17 mouse cellular contexts compared by ENCODE assay signal in genomic region chr9:80163126-80163723, GRCm38 (mm10). TPM values are rescaled to one million over a fixed set of nuclear protein-coding genes. Genes with fewer than 3 reads are reported as not detected.
DNase-seq lines count a peak whose midpoint lies in the region; ATAC-seq and TF ChIP-seq lines count a peak whose summit lies in the region.
"Had no signal": no experiment of that assay in that cellular context is flagged by ENCODE, and none has a peak within 500 bp of the region (broad histone marks: within the 10 kb centered on the region; RNA-seq: fewer than 3 reads in every experiment).

No protein-coding gene starts in this region.

- 0 out of 4 replicates have a peak, but pooled peaks of 1 of the 2 experiments have one; percentile 17 for TF ChIP-seq EP300 in MEL (IDR thresholded peaks at IDR 0.05; ENCODE audit: low read depth in 1 of 2, low read length in 2 of 2)

- TF ChIP-seq POLR2A in MEL (IDR thresholded peaks at IDR 0.05; ENCODE audit: control insufficient read depth in 1 of 2, insufficient read depth in 1 of 2, low read depth in 1 of 2, low read length in 2 of 2, poor library complexity in 1 of 2): no peak

- peaks cover 4% of the 10 kb centered on the region; the same call in 1 of the 2 replicates for H3K4me1 ChIP-seq in liver, embryonic 11.5 days (replicated peaks; ENCODE audit: control insufficient read depth, insufficient read depth, low read length)
- H3K4me1 ChIP-seq in MEL (ENCODE audit: control insufficient read depth in 1 of 2, insufficient read depth in 2 of 2, low read length in 2 of 2): peaks cover 2 to 5% of the 10 kb centered on the region in 2 experiments; a peak in 3 of 4 replicates

- no peak for TF ChIP-seq RAD21 in MEL (IDR thresholded peaks at IDR 0.05; ENCODE audit: low read depth, low read length)

- ATAC-seq in liver, embryonic 11.5 days (replicated peaks; ENCODE audit: low FRiP score): no peak
- ATAC-seq in megakaryocyte, adult 5-6 weeks (ENCODE audit: poor library complexity, severe bottlenecking): peak; percentile 46
- ATAC-seq in frontal cortex, adult (ENCODE audit: low TSS enrichment): no peak

- no peaks in the 10 kb centered on the region for H3K9me3 ChIP-seq in liver, embryonic 11.5 days (ENCODE audit: control insufficient read depth, low read length)
- H3K9me3 ChIP-seq in MEL (replicated peaks; ENCODE audit: insufficient read depth, low read length): no peaks in the 10 kb centered on the region
- H3K9me3 ChIP-seq: embryonic facial prominence, embryonic 12.5 days; forebrain, embryonic 15.5 days; hindbrain, embryonic 10.5 days; intestine, embryonic 15.5 days had no signal

- H3K4me3 ChIP-seq in liver, embryonic 11.5 days (ENCODE audit: low read depth, low read length): no peak overlapping the region
- H3K4me3 ChIP-seq in MEL (ENCODE audit: control insufficient read depth in 1 of 2, insufficient read depth in 1 of 2, low read depth in 2 of 2, low read length in 2 of 2): no peak overlapping the region

- DNase-seq in liver, embryonic 11.5 days (ENCODE audit: low spot score): peak; percentile 14
- no peak for DNase-seq in liver
- peak; percentile 51 for DNase-seq in MEL (ENCODE audit: low read depth, low spot score)
- DNase-seq in lung, postnatal 4 days: no peak
- no peak for DNase-seq in Muller cell, postnatal 12 days (ENCODE audit: inconsistent ontology term)
- DNase-seq: adrenal gland, postnatal 10 days; cerebellum, adult 11 months; cerebellum, adult 8-10 months; cerebellum, postnatal 14 days; gastrocnemius, postnatal 10 days had no signal

- no peak overlapping the region for H3K9ac ChIP-seq in liver, embryonic 11.5 days (ENCODE audit: low read depth, low read length)
- no peak overlapping the region for H3K9ac ChIP-seq in MEL (ENCODE audit: control insufficient read depth, low read depth, low read length, poor library complexity, severe bottlenecking)
- H3K9ac ChIP-seq: embryonic facial prominence, embryonic 12.5 days; forebrain, embryonic 15.5 days; intestine, embryonic 15.5 days had no signal

- TF ChIP-seq CTCF in MEL (IDR thresholded peaks at IDR 0.05 in 2 of 3, conservative IDR thresholded peaks at IDR 0.05 in 1 of 3; ENCODE audit: control insufficient read depth in 1 of 3, insufficient read depth in 1 of 3, low read depth in 2 of 3, low read length in 3 of 3, poor library complexity in 1 of 3, severe bottlenecking in 1 of 3): no peak

- H3K79me2 ChIP-seq in MEL (ENCODE audit: control insufficient read depth, insufficient read depth, low read length, poor library complexity): no peaks in the 10 kb centered on the region

- no peaks in the 10 kb centered on the region for H3K36me3 ChIP-seq in liver, embryonic 11.5 days (ENCODE audit: control insufficient read depth, insufficient read depth, low read length)
- H3K36me3 ChIP-seq in MEL (ENCODE audit: control insufficient read depth in 1 of 2, insufficient read depth in 2 of 2, low read length in 2 of 2): peaks cover 0 to 11% of the 10 kb centered on the region in 2 experiments; a peak in 2 of 4 replicates
- H3K36me3 ChIP-seq: embryonic facial prominence, embryonic 12.5 days; forebrain, embryonic 15.5 days; hindbrain, embryonic 10.5 days; intestine, embryonic 15.5 days had no signal

- WGBS in liver, embryonic 11.5 days: 54% methylated on average over 4 of the region's 4 CpGs

- no peaks in the 10 kb centered on the region for H3K27me3 ChIP-seq in liver, embryonic 11.5 days (replicated peaks; ENCODE audit: control insufficient read depth, insufficient read depth, low read length)
- H3K27me3 ChIP-seq in MEL (ENCODE audit: control insufficient read depth in 1 of 2, insufficient read depth in 2 of 2, low read length in 2 of 2): peaks cover 0 to 2% of the 10 kb centered on the region in 2 experiments; a peak in 1 of 4 replicates
- H3K27me3 ChIP-seq: embryonic facial prominence, embryonic 12.5 days; forebrain, embryonic 15.5 days; intestine, embryonic 15.5 days had no signal

- H3K27ac ChIP-seq in liver, embryonic 11.5 days (ENCODE audit: low read depth, low read length): no peak overlapping the region
- H3K27ac ChIP-seq in MEL (ENCODE audit: control insufficient read depth, low read depth, low read length): no peak overlapping the region
- H3K27ac ChIP-seq: embryonic facial prominence, embryonic 12.5 days; forebrain, embryonic 15.5 days; hindbrain, embryonic 10.5 days; hindbrain, embryonic 14.5 days had no signal

- no peak overlapping the region for H3K4me2 ChIP-seq in liver, embryonic 11.5 days

TF ChIP-seq in MEL, 35 proteins besides CTCF, POLR2A, EP300 and RAD21:
- TF ChIP-seq RCOR1 (IDR thresholded peaks at IDR 0.05; ENCODE audit: low read depth, low read length) (peak; percentile 99), MAFK (IDR thresholded peaks at IDR 0.05; ENCODE audit: borderline replicate concordance, low read depth, low read length) (peak; percentile 21; the same call in 1 of the 2 replicates), BHLHE40 (IDR thresholded peaks at IDR 0.05; ENCODE audit: borderline replicate concordance, low read depth, low read length) (no peak), GATA1 (IDR thresholded peaks at IDR 0.05; ENCODE audit: low read depth, low read length) (0 out of 2 replicates have a peak, but pooled peaks have one; percentile 19)
TF ChIP-seq in MEL: peak in this region for 3.

RNA-seq across cellular contexts. Expression of gene Myo6, which starts 1.6 kb away (rescaled TPM):
- polyA plus RNA-seq in liver, embryonic 11.5 days (2014; fragmentation: Nextera tagmentation; extraction: Ambion mirVana): 7.5 and 8.2 TPM in 2 replicates
- 1.2 and 1.5 TPM in 2 replicates for total RNA-seq in MEL (2012; rRNA removed)
- 1 to 10 TPM in 1 of 2 experiments, not detected in 1; 1.6 TPM for polyA plus RNA-seq in MEL (2012; ENCODE audit: insufficient read depth in 1 of 2, insufficient read length in 2 of 2, low read depth in 1 of 2, low replicate concordance in 2 of 2, missing spikeins in 1 of 2)
- total RNA-seq in megakaryocyte, adult 5-6 weeks (2015): 0.51 and 0.93 TPM in 2 replicates
- 0.94 and 1.3 TPM in 2 replicates for total RNA-seq in megakaryocyte, adult 5-6 weeks (2017)

Comparison
In these comparisons a context has a peak if more than half of its experiments do, and no peak if none do; other contexts are left out.
1. DNase-seq: peak in liver, embryonic 11.5 days (single experiment) and MEL (single experiment); none in liver (single experiment), lung, postnatal 4 days (0 of 2) and Muller cell, postnatal 12 days (single experiment).